Mouse (Mus musculus) ES-E14 (cell line): ENCODE measurements at regions not wholly inside any gene's neighbourhood (a gene's known extent, or its start where the extent isn't known, plus 50 kb on each side); places are given as distances from the start of the nearest gene placed in this dataset.

ENCODE experiments used
- CHD2 ChIP-seq: IDR thresholded peaks from 2 replicates; pipeline ENCODE4 v1.6.1; 2014; ENCODE audit warnings: mild to moderate bottlenecking, low read depth, low read length, inconsistent platforms
- MAFK ChIP-seq: IDR thresholded peaks from 2 replicates; pipeline ENCODE4 v1.6.1; 2014; ENCODE audit warnings: mild to moderate bottlenecking, low read depth, low read length, inconsistent platforms; ENCODE audit not compliant: insufficient read depth

- TF ChIP-seq MAFK (no peak), CHD2 (no peak)
Measured at GRCm38 (mm10) chr17:68218246-68218645, 55.4 kb upstream of the L3mbtl4 start.
